Mouse (Mus musculus): ENCODE results near the gene Eps8l2. TPM values are rescaled to one million over a fixed set of nuclear protein-coding genes. Genes with fewer than 3 reads are reported as not detected.

Gene Eps8l2
- 8.1 and 10.4 TPM in 2 replicates for polyA plus RNA-seq (2015; fragmentation: Nextera tagmentation; extraction: Ambion mirVana)

DNA sequence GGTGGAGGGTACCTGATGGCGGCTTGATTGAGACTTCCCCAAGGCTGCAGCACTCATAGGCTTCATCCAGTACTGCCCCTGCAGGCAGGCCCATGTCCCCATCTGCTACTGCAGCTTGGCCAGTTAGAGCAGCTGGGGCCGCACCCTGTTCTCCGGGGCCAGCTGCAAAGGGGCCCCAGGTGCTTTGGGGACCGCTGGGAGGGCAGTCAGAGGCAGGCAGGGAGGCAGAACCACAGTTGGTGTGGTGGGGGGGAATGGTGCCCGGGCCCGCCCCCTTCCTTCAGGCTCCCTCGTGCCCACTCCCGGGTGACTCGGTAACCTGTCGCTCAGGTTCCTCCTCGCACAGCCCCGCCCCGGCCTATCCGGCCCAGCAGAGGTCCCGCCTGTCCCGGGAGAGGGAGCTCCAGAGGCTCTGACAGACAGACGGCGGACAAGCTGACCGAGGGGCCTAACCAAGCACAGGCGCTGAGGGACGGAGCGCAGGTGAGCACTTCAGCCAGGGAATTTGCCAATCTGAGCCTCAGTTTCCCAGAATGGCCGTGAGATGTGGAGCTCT, at the start of gene Eps8l2:
Gene Eps8l2, plus strand, starts transcription at position 305 of the 556 bp plus-strand sequence.
- peak; percentile 43 for DNase-seq (ENCODE audit: low spot score)

DNA sequence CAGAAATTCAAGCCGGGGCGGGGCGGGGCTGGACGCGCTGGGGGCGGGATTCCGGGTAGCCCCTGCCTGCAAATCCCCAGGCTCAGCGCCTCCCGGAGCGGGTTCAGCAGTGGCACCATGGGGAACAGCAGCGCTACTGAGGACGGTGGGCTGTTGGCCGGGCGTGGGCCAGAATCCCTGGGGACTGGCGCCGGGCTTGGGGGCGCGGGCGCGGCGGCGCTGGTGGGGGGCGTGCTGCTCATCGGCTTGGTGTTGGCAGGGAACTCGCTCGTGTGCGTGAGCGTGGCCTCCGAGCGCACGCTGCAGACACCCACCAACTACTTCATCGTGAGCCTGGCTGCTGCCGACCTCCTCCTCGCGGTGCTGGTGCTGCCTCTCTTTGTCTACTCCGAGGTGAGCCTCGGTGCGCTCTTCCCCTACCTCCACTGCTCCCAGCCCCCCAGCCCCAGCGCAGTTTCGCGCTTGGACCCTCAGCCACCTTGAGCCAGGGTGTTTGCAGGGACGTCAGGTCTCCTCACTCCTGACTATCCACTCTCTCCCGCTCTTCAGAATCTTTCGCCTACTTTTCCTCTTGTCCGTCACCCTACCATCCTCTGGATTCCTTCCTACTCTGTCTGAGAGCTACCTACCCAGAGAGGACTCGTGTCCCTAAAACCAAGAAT, 46.6 kb upstream of the Eps8l2 start, which contains the start of gene Drd4:
Gene Drd4, plus strand, starts transcription at position 86 of the 662 bp plus-strand sequence.
- DNase-seq (ENCODE audit: low spot score), result no peak

GRCm38 (mm10) chr7:141292583-141293388, 45.9 kb upstream of the Eps8l2 start:
- no peak for DNase-seq (ENCODE audit: low spot score)

DNA sequence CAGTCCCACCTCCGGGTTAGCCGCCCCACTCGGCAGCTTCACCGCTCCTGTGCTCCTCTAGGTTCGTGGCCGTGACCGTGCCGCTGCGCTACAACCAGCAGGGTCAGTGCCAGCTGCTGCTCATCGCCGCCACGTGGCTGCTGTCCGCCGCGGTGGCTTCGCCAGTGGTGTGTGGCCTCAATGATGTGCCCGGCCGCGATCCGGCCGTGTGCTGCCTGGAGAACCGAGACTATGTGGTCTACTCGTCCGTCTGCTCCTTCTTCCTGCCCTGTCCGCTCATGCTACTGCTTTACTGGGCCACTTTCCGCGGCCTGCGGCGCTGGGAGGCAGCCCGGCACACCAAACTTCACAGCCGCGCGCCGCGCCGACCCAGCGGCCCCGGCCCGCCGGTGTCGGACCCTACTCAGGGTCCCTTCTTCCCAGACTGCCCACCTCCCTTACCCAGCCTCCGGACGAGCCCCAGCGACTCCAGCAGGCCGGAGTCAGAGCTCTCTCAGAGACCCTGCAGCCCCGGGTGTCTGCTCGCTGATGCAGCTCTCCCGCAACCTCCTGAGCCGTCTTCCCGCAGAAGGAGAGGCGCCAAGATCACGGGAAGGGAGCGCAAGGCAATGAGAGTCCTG, 44.7 kb upstream of the Eps8l2 start:
- no peak for DNase-seq (ENCODE audit: low spot score)

DNA sequence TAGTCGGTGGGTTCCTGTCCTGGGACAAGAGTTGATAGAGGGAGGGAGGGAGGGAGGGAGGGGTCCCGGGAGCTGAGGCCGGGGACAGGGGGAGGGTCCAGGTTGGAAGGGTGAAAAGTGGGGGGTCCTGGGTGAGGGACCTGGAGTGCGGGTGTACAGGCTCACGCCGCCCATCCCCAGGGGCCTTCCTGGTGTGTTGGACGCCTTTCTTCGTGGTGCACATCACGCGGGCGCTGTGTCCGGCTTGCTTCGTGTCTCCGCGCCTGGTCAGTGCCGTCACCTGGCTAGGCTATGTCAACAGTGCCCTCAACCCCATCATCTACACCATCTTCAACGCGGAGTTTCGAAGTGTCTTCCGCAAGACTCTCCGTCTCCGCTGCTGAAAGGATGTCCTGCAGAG, 44.2 kb upstream of the Eps8l2 start:
- DNase-seq (ENCODE audit: low spot score), result no peak

- no peak for DNase-seq (ENCODE audit: low spot score)
Measured at GRCm38 (mm10) chr7:141297926-141298650, 40.6 kb upstream of the Eps8l2 start.

- no peak for DNase-seq (ENCODE audit: low spot score)
Measured at GRCm38 (mm10) chr7:141299175-141299574, 39.5 kb upstream of the Eps8l2 start.

GRCm38 (mm10) chr7:141301386-141301785, 37.3 kb upstream of the Eps8l2 start:
- DNase-seq (ENCODE audit: low spot score), result no peak

GRCm38 (mm10) chr7:141302702-141303268, 35.9 kb upstream of the Eps8l2 start:
- peak; percentile 59 for DNase-seq (ENCODE audit: low spot score)

DNA sequence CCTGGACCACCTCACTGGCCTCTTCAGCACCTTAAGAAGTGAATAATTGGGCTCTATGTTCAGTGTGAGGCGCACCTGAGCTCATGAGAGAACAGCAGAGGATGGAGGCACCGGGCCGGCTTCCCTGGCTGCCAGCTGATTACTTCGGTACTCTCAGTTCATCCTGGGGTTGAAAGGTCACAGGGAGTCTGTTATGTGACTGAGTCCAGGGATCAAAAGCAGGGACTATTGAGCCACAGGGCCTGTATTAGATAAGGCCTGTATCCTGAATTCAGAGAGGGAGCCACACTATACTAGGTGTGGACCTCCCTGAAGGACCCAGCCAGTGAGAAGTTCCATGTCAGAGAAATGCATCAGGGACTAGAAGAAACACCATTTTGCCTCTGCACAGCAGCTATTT, 34.1 kb upstream of the Eps8l2 start:
- no peak for DNase-seq (ENCODE audit: low spot score)

- no peak for DNase-seq (ENCODE audit: low spot score)
Measured at GRCm38 (mm10) chr7:141314416-141314815, 24.3 kb upstream of the Eps8l2 start.

DNA sequence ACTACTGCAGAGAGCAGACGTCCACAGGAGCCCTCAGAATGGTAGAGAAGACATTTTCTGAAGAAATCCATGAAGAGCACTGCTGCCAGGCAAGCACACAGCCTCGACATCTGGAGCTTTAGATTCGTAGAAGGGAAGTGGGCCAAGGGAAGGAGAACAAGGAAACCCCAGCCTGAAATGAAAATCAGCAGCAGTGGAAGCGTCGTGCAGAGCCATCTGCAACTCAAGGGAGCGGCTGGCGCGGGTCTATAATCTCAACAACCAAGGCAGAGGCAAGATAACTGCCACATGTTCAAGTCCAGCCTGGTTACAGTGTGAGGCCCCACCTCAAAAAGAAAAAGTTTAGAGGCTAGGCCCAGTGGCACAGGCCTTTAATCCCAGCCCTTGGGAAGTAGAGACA, 23.6 kb upstream of the Eps8l2 start:
- no peak for DNase-seq (ENCODE audit: low spot score)

- DNase-seq (ENCODE audit: low spot score), result peak; percentile 42
Measured at GRCm38 (mm10) chr7:141315974-141316373, 22.7 kb upstream of the Eps8l2 start.

DNA sequence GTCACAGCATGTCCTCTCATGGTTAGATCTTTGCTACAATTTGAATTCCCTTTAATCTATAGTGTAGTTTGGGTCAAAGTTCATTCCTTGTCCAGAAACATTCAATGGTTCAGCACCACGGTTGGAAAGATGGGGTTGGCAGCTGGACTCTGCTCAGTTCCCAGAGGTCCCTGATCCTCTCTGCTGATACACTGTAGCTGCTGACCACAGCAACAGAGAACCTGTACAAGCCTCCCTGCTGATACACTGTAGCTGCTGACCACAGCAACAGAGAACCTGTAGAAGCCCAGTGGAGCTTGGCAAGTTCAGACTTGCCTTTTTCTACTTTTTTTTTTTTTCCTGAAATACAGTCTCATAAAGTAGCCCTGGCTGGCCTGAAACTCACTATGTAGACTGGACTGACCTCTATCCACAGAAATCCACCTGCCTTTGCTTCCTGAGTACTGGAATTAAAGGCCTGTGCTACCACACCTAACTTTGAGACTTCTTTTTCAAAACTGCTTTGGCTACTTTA, 21.0 kb upstream of the Eps8l2 start:
- DNase-seq (ENCODE audit: low spot score), result no peak

GRCm38 (mm10) chr7:141319446-141319845, 19.2 kb upstream of the Eps8l2 start:
- DNase-seq (ENCODE audit: low spot score), result no peak

- no peak for DNase-seq (ENCODE audit: low spot score)
Measured at GRCm38 (mm10) chr7:141324686-141325085, 14.0 kb upstream of the Eps8l2 start.

DNA sequence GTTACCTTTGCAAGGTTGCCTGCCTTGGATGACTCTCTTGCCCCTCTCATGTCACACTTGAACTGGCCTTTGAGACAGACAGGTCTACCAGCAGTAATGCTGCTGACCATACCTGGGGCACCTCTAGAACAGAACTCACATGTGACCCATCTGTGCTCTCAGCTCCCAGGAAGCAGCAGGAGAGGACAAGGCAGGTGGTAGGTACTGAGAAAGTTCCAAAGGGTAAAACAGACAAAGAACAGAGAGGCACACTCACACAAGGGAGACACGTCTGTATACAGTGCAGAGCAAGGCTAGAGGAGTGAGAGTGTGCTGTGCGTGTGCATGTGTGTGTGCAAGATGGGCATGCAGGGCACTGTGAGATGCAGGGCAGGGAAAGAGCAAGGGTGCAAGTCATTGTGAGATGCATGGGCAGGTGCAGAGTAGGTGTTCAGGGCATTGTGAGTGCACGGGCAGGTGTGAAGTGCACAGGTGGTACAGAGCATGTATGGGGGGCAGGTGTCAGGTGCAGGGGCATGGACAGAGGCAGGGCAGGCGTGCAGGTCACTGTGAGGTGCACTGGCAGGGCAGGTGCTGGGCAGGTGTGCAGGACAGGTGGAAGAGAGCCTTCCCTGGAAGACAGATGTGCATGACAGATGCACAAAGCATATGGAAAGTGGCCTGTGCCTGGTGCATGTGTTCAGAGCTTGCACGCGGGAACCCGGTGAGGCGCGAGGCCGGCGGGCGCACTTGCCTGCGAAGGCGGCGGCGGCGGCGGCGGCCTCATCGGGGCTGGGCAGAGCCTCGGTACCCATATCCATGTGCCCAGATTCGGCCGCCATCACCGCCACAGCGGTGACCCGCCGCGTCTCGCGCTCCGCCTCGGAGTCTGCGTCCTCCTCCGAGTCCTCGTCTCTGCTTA, 11.9 kb upstream of the Eps8l2 start:
- DNase-seq (ENCODE audit: low spot score), result peak; percentile 11

DNA sequence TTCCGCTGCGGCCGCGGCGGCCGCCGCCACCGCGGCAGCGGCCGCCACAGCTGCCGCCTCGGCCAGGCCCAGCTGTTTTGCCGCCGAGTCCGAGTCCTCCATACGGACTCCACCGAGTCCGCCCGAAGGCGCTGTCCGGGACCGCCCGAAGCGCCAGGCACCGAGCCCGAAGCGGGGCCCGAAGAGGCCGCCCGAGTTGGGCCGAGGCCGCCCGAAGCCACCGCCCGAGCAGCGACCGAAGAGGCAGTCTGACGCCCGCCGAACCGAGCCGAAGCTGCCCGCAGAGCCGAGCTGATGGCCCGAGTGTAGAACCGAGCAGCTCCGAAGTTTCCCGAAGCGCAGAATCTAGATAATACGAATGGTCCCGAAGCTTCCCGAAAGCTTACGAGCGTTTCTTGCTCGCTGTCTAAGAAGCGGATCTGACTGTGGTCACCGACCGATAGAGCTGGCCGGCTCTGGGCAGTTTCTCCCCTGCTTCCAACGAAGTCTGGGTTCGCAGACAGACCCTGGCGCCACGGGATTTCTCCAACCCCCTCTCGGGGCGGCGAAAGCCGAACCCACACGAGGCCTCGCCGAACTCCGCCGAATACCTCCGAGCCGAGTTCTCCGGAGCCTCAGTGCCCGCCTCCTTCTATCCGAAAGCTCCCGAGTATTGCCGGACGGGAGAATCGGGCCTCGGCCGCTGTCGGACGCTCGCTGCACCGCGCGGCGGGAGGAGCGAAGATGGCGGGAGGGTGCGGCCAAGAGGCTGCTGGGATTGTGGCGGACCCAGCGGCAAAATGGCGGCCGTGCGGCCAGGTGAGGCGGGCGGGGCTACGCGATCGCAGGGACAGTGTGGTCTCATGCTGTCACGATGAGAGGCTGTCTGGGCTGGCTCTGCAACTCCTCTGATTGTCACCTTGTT, 11.0 kb upstream of the Eps8l2 start, which contains the start of the genes Deaf1 and Tmem80:
Gene Deaf1, minus strand, starts transcription at position 222 of the 904 bp plus-strand sequence.
Gene Tmem80, plus strand, starts transcription at position 271 of the 904 bp plus-strand sequence.
- peak; percentile 98 for DNase-seq (ENCODE audit: low spot score)
